Mouse (Mus musculus): ENCODE results near the gene Thsd7a. TPM values are rescaled to one million over a fixed set of nuclear protein-coding genes. Genes with fewer than 3 reads are reported as not detected.

Gene Thsd7a
- polyA plus RNA-seq, 1 experiment: 2.3 TPM

GRCm38 (mm10) chr6:12752297-12752696 is 3.1 kb upstream of the Thsd7a start:
- H3K4me1 ChIP-seq (ENCODE audit: control insufficient read depth, insufficient read depth, low read length): no peaks in the 10 kb centered on the region
- TF ChIP-seq POLR2A (IDR thresholded peaks at IDR 0.05; ENCODE audit: borderline replicate concordance, extremely low read depth, low read depth, low read length): no peak
- TF ChIP-seq CTCF (IDR thresholded peaks at IDR 0.05; ENCODE audit: insufficient read depth, low read length): no peak
- DNase-seq: no peak
- no peak overlapping the region for H3K4me3 ChIP-seq (replicated peaks; ENCODE audit: extremely low read depth, low read depth, low read length)

- Histone ChIP-seq H3K4me1 (ENCODE audit: control insufficient read depth, insufficient read depth, low read length) (no peaks in the 10 kb centered on the region; the same call in 1 of the 2 replicates), H3K4me3 (replicated peaks; ENCODE audit: extremely low read depth, low read depth, low read length) (no peak overlapping the region)
- WGBS: 45% methylated on average over 2 of the region's 2 CpGs
- TF ChIP-seq POLR2A (IDR thresholded peaks at IDR 0.05; ENCODE audit: borderline replicate concordance, extremely low read depth, low read depth, low read length) (no peak), CTCF (IDR thresholded peaks at IDR 0.05; ENCODE audit: insufficient read depth, low read length) (no peak)
- no peak for DNase-seq
Measured at GRCm38 (mm10) chr6:12750441-12750840, 1.2 kb upstream of the Thsd7a start.

GRCm38 (mm10) chr6:12749531-12750210 is 461 bp upstream of the Thsd7a start:
- WGBS: 23% methylated on average over 12 of the region's 12 CpGs
- DNase-seq: no peak
- TF ChIP-seq CTCF (IDR thresholded peaks at IDR 0.05; ENCODE audit: insufficient read depth, low read length): no peak
- TF ChIP-seq POLR2A (IDR thresholded peaks at IDR 0.05; ENCODE audit: borderline replicate concordance, extremely low read depth, low read depth, low read length): no peak
- H3K4me3 ChIP-seq (replicated peaks; ENCODE audit: extremely low read depth, low read depth, low read length): peak overlapping the region; percentile 49
- H3K4me1 ChIP-seq (ENCODE audit: control insufficient read depth, insufficient read depth, low read length): no peaks in the 10 kb centered on the region; the same call in 1 of the 2 replicates

GRCm38 (mm10) chr6:12748454-12748786 is 790 bp downstream of the Thsd7a start:
- peak; percentile 20 for DNase-seq
- peak overlapping the region; percentile 33 for H3K4me3 ChIP-seq (replicated peaks; ENCODE audit: extremely low read depth, low read depth, low read length)
- TF ChIP-seq POLR2A (IDR thresholded peaks at IDR 0.05; ENCODE audit: borderline replicate concordance, extremely low read depth, low read depth, low read length) (no peak), CTCF (IDR thresholded peaks at IDR 0.05; ENCODE audit: insufficient read depth, low read length) (no peak)
- no peaks in the 10 kb centered on the region; the same call in 1 of the 2 replicates for H3K4me1 ChIP-seq (ENCODE audit: control insufficient read depth, insufficient read depth, low read length)
- 1% methylated on average over 6 of the region's 6 CpGs for WGBS

- H3K4me1 ChIP-seq (ENCODE audit: control insufficient read depth, insufficient read depth, low read length): no peaks in the 10 kb centered on the region; the same call in 1 of the 2 replicates
- WGBS: 15% methylated on average over 11 of the region's 11 CpGs
- H3K4me3 ChIP-seq (replicated peaks; ENCODE audit: extremely low read depth, low read depth, low read length): no peak overlapping the region
- no peak for DNase-seq
- TF ChIP-seq POLR2A (IDR thresholded peaks at IDR 0.05; ENCODE audit: borderline replicate concordance, extremely low read depth, low read depth, low read length): no peak
- no peak for TF ChIP-seq CTCF (IDR thresholded peaks at IDR 0.05; ENCODE audit: insufficient read depth, low read length)
Measured at GRCm38 (mm10) chr6:12747856-12748450, 1.3 kb downstream of the Thsd7a start.

GRCm38 (mm10) chr6:12742791-12743190 is 6.4 kb downstream of the Thsd7a start:
- DNase-seq: no peak
- no peak overlapping the region for H3K4me3 ChIP-seq (replicated peaks; ENCODE audit: extremely low read depth, low read depth, low read length)
- no peaks in the 10 kb centered on the region; the same call in 1 of the 2 replicates for H3K4me1 ChIP-seq (ENCODE audit: control insufficient read depth, insufficient read depth, low read length)
- WGBS: 89% methylated on average over 4 of the region's 4 CpGs
- TF ChIP-seq CTCF (IDR thresholded peaks at IDR 0.05; ENCODE audit: insufficient read depth, low read length): no peak
- no peak for TF ChIP-seq POLR2A (IDR thresholded peaks at IDR 0.05; ENCODE audit: borderline replicate concordance, extremely low read depth, low read depth, low read length)

GRCm38 (mm10) chr6:12733924-12734323 is 15.3 kb downstream of the Thsd7a start:
- DNase-seq: no peak
- 71% methylated on average over 3 of the region's 3 CpGs for WGBS
- no peak for TF ChIP-seq CTCF (IDR thresholded peaks at IDR 0.05; ENCODE audit: insufficient read depth, low read length)
- TF ChIP-seq POLR2A (IDR thresholded peaks at IDR 0.05; ENCODE audit: borderline replicate concordance, extremely low read depth, low read depth, low read length): no peak
- Histone ChIP-seq H3K4me3 (replicated peaks; ENCODE audit: extremely low read depth, low read depth, low read length) (no peak overlapping the region), H3K4me1 (ENCODE audit: control insufficient read depth, insufficient read depth, low read length) (no peaks in the 10 kb centered on the region)

- no peak for DNase-seq
- no peak for TF ChIP-seq CTCF (IDR thresholded peaks at IDR 0.05; ENCODE audit: insufficient read depth, low read length)
- TF ChIP-seq POLR2A (IDR thresholded peaks at IDR 0.05; ENCODE audit: borderline replicate concordance, extremely low read depth, low read depth, low read length): no peak
- 89% methylated on average over 8 of the region's 8 CpGs for WGBS
- Histone ChIP-seq H3K4me3 (replicated peaks; ENCODE audit: extremely low read depth, low read depth, low read length) (no peak overlapping the region), H3K4me1 (ENCODE audit: control insufficient read depth, insufficient read depth, low read length) (no peaks in the 10 kb centered on the region)
Measured at GRCm38 (mm10) chr6:12716071-12716470, 33.1 kb downstream of the Thsd7a start.

- H3K4me1 ChIP-seq (ENCODE audit: control insufficient read depth, insufficient read depth, low read length): no peaks in the 10 kb centered on the region
- no peak for TF ChIP-seq CTCF (IDR thresholded peaks at IDR 0.05; ENCODE audit: insufficient read depth, low read length)
- no peak for TF ChIP-seq POLR2A (IDR thresholded peaks at IDR 0.05; ENCODE audit: borderline replicate concordance, extremely low read depth, low read depth, low read length)
- no peak for DNase-seq
- 53% methylated on average over 3 of the region's 3 CpGs for WGBS
- H3K4me3 ChIP-seq (replicated peaks; ENCODE audit: extremely low read depth, low read depth, low read length): no peak overlapping the region
Measured at GRCm38 (mm10) chr6:12712581-12712980, 36.6 kb downstream of the Thsd7a start.

GRCm38 (mm10) chr6:12702925-12703324 is 46.3 kb downstream of the Thsd7a start:
- no peak overlapping the region for H3K4me3 ChIP-seq (replicated peaks; ENCODE audit: extremely low read depth, low read depth, low read length)
- DNase-seq: no peak
- WGBS: 67% methylated on average over 3 of the region's 3 CpGs
- no peaks in the 10 kb centered on the region for H3K4me1 ChIP-seq (ENCODE audit: control insufficient read depth, insufficient read depth, low read length)
- TF ChIP-seq CTCF (IDR thresholded peaks at IDR 0.05; ENCODE audit: insufficient read depth, low read length): no peak
- TF ChIP-seq POLR2A (IDR thresholded peaks at IDR 0.05; ENCODE audit: borderline replicate concordance, extremely low read depth, low read depth, low read length): no peak

Data from lung, adult 2 months (tissue).